Mouse (Mus musculus): Measurements from ENCODE around the gene Astn2. TPM values are rescaled to one million over a fixed set of nuclear protein-coding genes. Genes with fewer than 3 reads are reported as not detected.
A peak's percentile ranks its signal among the peaks of the same experiment; 100 is the strongest.

Gene Astn2
- total and polyA plus RNA-seq, 3 experiments, result not detected

GRCm38 (mm10) chr4:65594601-65595369 lies 809.6 kb downstream of the Astn2 start:
- Histone ChIP-seq H3K9me3 (replicated peaks; ENCODE audit: insufficient read depth, low read length) (no peaks in the 10 kb centered on the region), H3K4me1 (ENCODE audit: control insufficient read depth in 1 of 2, insufficient read depth in 2 of 2, low read length in 2 of 2) (no peaks in the 10 kb centered on the region), H3K27ac (ENCODE audit: control insufficient read depth, low read depth, low read length) (no peak overlapping the region), H3K36me3 (ENCODE audit: control insufficient read depth in 1 of 2, insufficient read depth in 2 of 2, low read length in 2 of 2) (no peaks in the 10 kb centered on the region), H3K79me2 (ENCODE audit: control insufficient read depth, insufficient read depth, low read length, poor library complexity) (no peaks in the 10 kb centered on the region), H3K9ac (ENCODE audit: control insufficient read depth, low read depth, low read length, poor library complexity, severe bottlenecking) (no peak overlapping the region), H3K4me3 (ENCODE audit: control insufficient read depth in 1 of 2, insufficient read depth in 1 of 2, low read depth in 2 of 2, low read length in 2 of 2) (no peak overlapping the region), H3K27me3 (ENCODE audit: control insufficient read depth in 1 of 2, insufficient read depth in 2 of 2, low read length in 2 of 2) (no peaks in the 10 kb centered on the region)
- TF ChIP-seq MYC (IDR thresholded peaks at IDR 0.05; ENCODE audit: low read depth, low read length) (no peak), MYB (IDR thresholded peaks at IDR 0.05; ENCODE audit: low read depth, low read length) (no peak), CTCF (IDR thresholded peaks at IDR 0.05 in 2 of 3, conservative IDR thresholded peaks at IDR 0.05 in 1 of 3; ENCODE audit: control insufficient read depth in 1 of 3, insufficient read depth in 1 of 3, low read depth in 2 of 3, low read length in 3 of 3, poor library complexity in 1 of 3, severe bottlenecking in 1 of 3) (no peak), SIN3A (IDR thresholded peaks at IDR 0.05; ENCODE audit: low read length) (no peak), TBP (IDR thresholded peaks at IDR 0.05; ENCODE audit: low read depth, low read length) (no peak)
- DNase-seq (ENCODE audit: low read depth, low spot score), result no peak

GRCm38 (mm10) chr4:65589780-65590179 lies 814.6 kb downstream of the Astn2 start:
- DNase-seq (ENCODE audit: low read depth, low spot score), result peak; percentile 55
- H3K27me3 ChIP-seq (ENCODE audit: control insufficient read depth in 1 of 2, insufficient read depth in 2 of 2, low read length in 2 of 2), result no peaks in the 10 kb centered on the region
- H3K4me3 ChIP-seq (ENCODE audit: control insufficient read depth in 1 of 2, insufficient read depth in 1 of 2, low read depth in 2 of 2, low read length in 2 of 2), result no peak overlapping the region
- no peaks in the 10 kb centered on the region for H3K9me3 ChIP-seq (replicated peaks; ENCODE audit: insufficient read depth, low read length)
- no peaks in the 10 kb centered on the region for H3K36me3 ChIP-seq (ENCODE audit: control insufficient read depth in 1 of 2, insufficient read depth in 2 of 2, low read length in 2 of 2)
- no peaks in the 10 kb centered on the region for H3K4me1 ChIP-seq (ENCODE audit: control insufficient read depth in 1 of 2, insufficient read depth in 2 of 2, low read length in 2 of 2)
- no peak overlapping the region for H3K9ac ChIP-seq (ENCODE audit: control insufficient read depth, low read depth, low read length, poor library complexity, severe bottlenecking)
- H3K79me2 ChIP-seq (ENCODE audit: control insufficient read depth, insufficient read depth, low read length, poor library complexity), result no peaks in the 10 kb centered on the region
- no peak overlapping the region for H3K27ac ChIP-seq (ENCODE audit: control insufficient read depth, low read depth, low read length)
- TF ChIP-seq UBTF (IDR thresholded peaks at IDR 0.05; ENCODE audit: borderline replicate concordance, insufficient read depth, low read depth, low read length), result no peak
- no peak for TF ChIP-seq TAL1 (IDR thresholded peaks at IDR 0.05; ENCODE audit: low read length)
- TF ChIP-seq MYC (IDR thresholded peaks at IDR 0.05; ENCODE audit: low read depth, low read length), result no peak
- peak; percentile 83 for TF ChIP-seq RAD21 (IDR thresholded peaks at IDR 0.05; ENCODE audit: low read depth, low read length)
- no peak for TF ChIP-seq SIN3A (IDR thresholded peaks at IDR 0.05; ENCODE audit: low read length)
- TF ChIP-seq KAT2A (conservative IDR thresholded peaks at IDR 0.05; ENCODE audit: low read depth, low read length), result no peak
- TF ChIP-seq GABPA (IDR thresholded peaks at IDR 0.05; ENCODE audit: low read depth, low read length), result no peak
- TF ChIP-seq RCOR1 (IDR thresholded peaks at IDR 0.05; ENCODE audit: low read depth, low read length), result no peak
- peak; percentile 74 for TF ChIP-seq SMC3 (IDR thresholded peaks at IDR 0.05; ENCODE audit: low read depth, low read length)
- no peak for TF ChIP-seq MAX (IDR thresholded peaks at IDR 0.05; ENCODE audit: low read length)
- no peak for TF ChIP-seq HCFC1 (IDR thresholded peaks at IDR 0.05; ENCODE audit: low read depth, low read length)
- no peak for TF ChIP-seq ZMIZ1 (IDR thresholded peaks at IDR 0.05; ENCODE audit: low read depth, low read length)
- TF ChIP-seq POLR2AphosphoS5 (IDR thresholded peaks at IDR 0.05; ENCODE audit: borderline replicate concordance, low read depth, low read length), result no peak
- no peak for TF ChIP-seq JUND (IDR thresholded peaks at IDR 0.05; ENCODE audit: low read depth, low read length)
- no peak for TF ChIP-seq MEF2A (IDR thresholded peaks at IDR 0.05; ENCODE audit: extremely low read depth, insufficient replicate concordance, low read depth, low read length, poor library complexity, severe bottlenecking)
- TF ChIP-seq TBP (IDR thresholded peaks at IDR 0.05; ENCODE audit: low read depth, low read length), result no peak
- no peak for TF ChIP-seq POLR2AphosphoS2 (IDR thresholded peaks at IDR 0.05; ENCODE audit: low read length)
- no peak for TF ChIP-seq E2F4 (IDR thresholded peaks at IDR 0.05; ENCODE audit: borderline replicate concordance, low read depth, low read length)
- TF ChIP-seq MAZ (IDR thresholded peaks at IDR 0.05; ENCODE audit: low read depth, low read length), result no peak
- no peak for TF ChIP-seq BHLHE40 (IDR thresholded peaks at IDR 0.05; ENCODE audit: borderline replicate concordance, low read depth, low read length)
- no peak for TF ChIP-seq EP300 (IDR thresholded peaks at IDR 0.05; ENCODE audit: low read depth in 1 of 2, low read length in 2 of 2)
- peak; percentile 32 to 71 (median 47); a peak in 5 of 6 replicates for TF ChIP-seq CTCF (IDR thresholded peaks at IDR 0.05 in 2 of 3, conservative IDR thresholded peaks at IDR 0.05 in 1 of 3; ENCODE audit: control insufficient read depth in 1 of 3, insufficient read depth in 1 of 3, low read depth in 2 of 3, low read length in 3 of 3, poor library complexity in 1 of 3, severe bottlenecking in 1 of 3)
- TF ChIP-seq ZKSCAN1 (IDR thresholded peaks at IDR 0.05; ENCODE audit: low read depth, low read length), result no peak
- TF ChIP-seq ELF1 (IDR thresholded peaks at IDR 0.05; ENCODE audit: low read depth, low read length), result no peak
- TF ChIP-seq MAFK (IDR thresholded peaks at IDR 0.05; ENCODE audit: borderline replicate concordance, low read depth, low read length), result no peak
- no peak for TF ChIP-seq NRF1 (IDR thresholded peaks at IDR 0.05; ENCODE audit: insufficient read depth, low read depth, low read length, poor library complexity, severe bottlenecking)
- TF ChIP-seq ETS1 (IDR thresholded peaks at IDR 0.05; ENCODE audit: low read depth, low read length), result no peak
- no peak for TF ChIP-seq MYB (IDR thresholded peaks at IDR 0.05; ENCODE audit: low read depth, low read length)
- TF ChIP-seq NELFE (IDR thresholded peaks at IDR 0.05; ENCODE audit: low read depth, low read length), result no peak

All from MEL (cell line).